Mouse (Mus musculus): Measurements from ENCODE around the gene Ktn1.

Gene Ktn1

GRCm38 (mm10) chr14:47648218-47648617 lies at the start of gene Ktn1:
TSS of gene Ktn1 (plus strand) at chr14:47648448.
- peak; percentile 49 for DNase-seq (ENCODE audit: low read depth)

GRCm38 (mm10) chr14:47613254-47613653 lies 35.0 kb upstream of the Ktn1 start:
- no peak for DNase-seq (ENCODE audit: low read depth)

GRCm38 (mm10) chr14:47618891-47619290 lies 29.4 kb upstream of the Ktn1 start:
- no peak for DNase-seq (ENCODE audit: low read depth)

- no peak for DNase-seq (ENCODE audit: low read depth)
Measured at GRCm38 (mm10) chr14:47621901-47622300, 26.3 kb upstream of the Ktn1 start.

- DNase-seq (ENCODE audit: low read depth), result no peak
Measured at GRCm38 (mm10) chr14:47624837-47625236, 23.4 kb upstream of the Ktn1 start.

- DNase-seq (ENCODE audit: low read depth), result no peak
Measured at GRCm38 (mm10) chr14:47626143-47626542, 22.1 kb upstream of the Ktn1 start.

- DNase-seq (ENCODE audit: low read depth), result no peak
Measured at GRCm38 (mm10) chr14:47626812-47627211, 21.4 kb upstream of the Ktn1 start.

GRCm38 (mm10) chr14:47627360-47627759 lies 20.9 kb upstream of the Ktn1 start:
- no peak for DNase-seq (ENCODE audit: low read depth)

- DNase-seq (ENCODE audit: low read depth), result no peak
Measured at GRCm38 (mm10) chr14:47632419-47632818, 15.8 kb upstream of the Ktn1 start.

- DNase-seq (ENCODE audit: low read depth), result no peak
Measured at GRCm38 (mm10) chr14:47634410-47634809, 13.8 kb upstream of the Ktn1 start.

- no peak for DNase-seq (ENCODE audit: low read depth)
Measured at GRCm38 (mm10) chr14:47634846-47635245, 13.4 kb upstream of the Ktn1 start.

- DNase-seq (ENCODE audit: low read depth), result no peak
Measured at GRCm38 (mm10) chr14:47638316-47638895, 9.8 kb upstream of the Ktn1 start.

GRCm38 (mm10) chr14:47645620-47646019 lies 2.6 kb upstream of the Ktn1 start:
- no peak for DNase-seq (ENCODE audit: low read depth)

GRCm38 (mm10) chr14:47646246-47646645 lies 2.0 kb upstream of the Ktn1 start:
- no peak for DNase-seq (ENCODE audit: low read depth)

- no peak for DNase-seq (ENCODE audit: low read depth)
Measured at GRCm38 (mm10) chr14:47646696-47647516, 1.3 kb upstream of the Ktn1 start.

- DNase-seq (ENCODE audit: low read depth), result peak; percentile 76
Measured at GRCm38 (mm10) chr14:47648706-47649630, 720 bp downstream of the Ktn1 start.

GRCm38 (mm10) chr14:47649631-47650337 lies 1.5 kb downstream of the Ktn1 start:
- DNase-seq (ENCODE audit: low read depth), result peak; percentile 53

GRCm38 (mm10) chr14:47650338-47650720 lies 2.1 kb downstream of the Ktn1 start:
- DNase-seq (ENCODE audit: low read depth), result no peak

- DNase-seq (ENCODE audit: low read depth), result no peak
Measured at GRCm38 (mm10) chr14:47651272-47651671, 3.0 kb downstream of the Ktn1 start.

GRCm38 (mm10) chr14:47655444-47655843 lies 7.2 kb downstream of the Ktn1 start:
- no peak for DNase-seq (ENCODE audit: low read depth)

GRCm38 (mm10) chr14:47663844-47664469 lies 15.7 kb downstream of the Ktn1 start:
- DNase-seq (ENCODE audit: low read depth), result no peak
